Mouse (Mus musculus) frontal cortex, adult (tissue): ENCODE measurements around the gene Pdk2.
"Not testable (repeated sequence)": the region's sequence is repeated elsewhere in the genome, so short reads cannot be mapped to it uniquely, and the experiment has no call there.

Source experiments
- ATAC-seq: cut with Nextera tagmentation; 2 replicates; pipeline ENCODE4 v1.9.2; 2017; ENCODE audit warnings: mild to moderate bottlenecking, moderate library complexity, mixed read lengths; ENCODE audit not compliant: low TSS enrichment

Gene Pdk2

GRCm38 (mm10) chr11:95027850-95028470 lies 13.2 kb downstream of the Pdk2 start:
- no peak for ATAC-seq

- no peak for ATAC-seq
Measured at GRCm38 (mm10) chr11:95026849-95027248, 14.3 kb downstream of the Pdk2 start.

- no peak for ATAC-seq
Measured at GRCm38 (mm10) chr11:95026090-95026542, 15.0 kb downstream of the Pdk2 start.

- no peak for ATAC-seq
Measured at GRCm38 (mm10) chr11:95025227-95026012, 15.7 kb downstream of the Pdk2 start.

DNA sequence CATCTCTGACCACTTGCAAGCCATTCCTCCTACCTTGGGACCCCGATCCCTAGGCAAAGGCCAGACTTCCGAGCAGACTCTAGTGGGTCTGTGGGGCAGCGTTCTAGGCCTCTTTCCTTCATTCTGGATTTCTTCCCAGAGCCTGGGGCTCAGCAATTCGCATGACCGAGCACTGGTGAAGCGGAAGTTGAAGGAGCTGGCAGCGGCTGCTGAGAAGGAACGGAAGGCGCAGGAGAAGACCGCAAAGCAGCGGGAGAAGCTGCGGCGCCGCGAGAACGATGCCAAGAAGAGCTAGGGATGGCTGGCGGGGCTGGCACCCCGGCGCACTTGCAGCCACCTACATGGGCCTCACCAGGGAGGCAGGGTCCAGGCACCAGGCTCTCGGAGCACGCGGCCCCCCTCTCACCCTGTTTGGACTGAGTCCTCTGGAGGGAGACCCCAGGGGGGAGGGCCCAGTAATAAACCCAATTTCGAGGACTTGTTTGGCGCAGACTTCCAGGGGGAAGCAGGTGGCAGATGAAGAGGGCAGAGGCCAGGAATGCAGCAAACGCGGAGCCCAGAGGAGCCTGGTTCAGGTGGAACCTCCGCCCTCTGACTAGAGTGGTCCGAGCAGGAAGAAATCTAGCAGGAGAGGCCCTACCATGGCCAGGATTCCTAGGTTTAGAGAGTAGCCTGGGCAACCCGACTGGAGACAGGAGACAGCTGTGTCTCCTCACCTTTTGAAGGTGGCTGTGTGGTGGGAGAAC lies 16.5 kb downstream of the Pdk2 start:
- ATAC-seq: peak; percentile 36; the same call in 1 of the 2 replicates

DNA sequence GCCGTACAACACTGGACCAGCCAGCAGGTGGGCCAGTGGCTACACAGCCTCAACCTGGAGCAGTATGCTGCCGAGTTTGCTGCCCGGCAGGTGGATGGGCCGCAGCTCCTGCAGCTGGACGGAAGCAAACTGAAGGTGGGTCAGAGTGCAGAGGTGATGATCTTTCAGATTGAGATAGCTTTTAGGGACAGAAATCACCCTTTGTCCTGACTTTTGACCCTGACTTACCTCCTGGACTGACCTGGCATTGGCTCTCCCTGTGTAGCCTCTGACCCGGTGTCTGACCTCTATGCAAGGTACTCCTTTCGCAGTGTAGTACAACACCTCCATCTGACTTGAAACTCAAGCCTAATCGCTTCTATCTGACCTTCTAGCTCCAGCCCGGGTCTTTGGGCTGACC lies 17.7 kb downstream of the Pdk2 start:
- ATAC-seq: no peak

DNA sequence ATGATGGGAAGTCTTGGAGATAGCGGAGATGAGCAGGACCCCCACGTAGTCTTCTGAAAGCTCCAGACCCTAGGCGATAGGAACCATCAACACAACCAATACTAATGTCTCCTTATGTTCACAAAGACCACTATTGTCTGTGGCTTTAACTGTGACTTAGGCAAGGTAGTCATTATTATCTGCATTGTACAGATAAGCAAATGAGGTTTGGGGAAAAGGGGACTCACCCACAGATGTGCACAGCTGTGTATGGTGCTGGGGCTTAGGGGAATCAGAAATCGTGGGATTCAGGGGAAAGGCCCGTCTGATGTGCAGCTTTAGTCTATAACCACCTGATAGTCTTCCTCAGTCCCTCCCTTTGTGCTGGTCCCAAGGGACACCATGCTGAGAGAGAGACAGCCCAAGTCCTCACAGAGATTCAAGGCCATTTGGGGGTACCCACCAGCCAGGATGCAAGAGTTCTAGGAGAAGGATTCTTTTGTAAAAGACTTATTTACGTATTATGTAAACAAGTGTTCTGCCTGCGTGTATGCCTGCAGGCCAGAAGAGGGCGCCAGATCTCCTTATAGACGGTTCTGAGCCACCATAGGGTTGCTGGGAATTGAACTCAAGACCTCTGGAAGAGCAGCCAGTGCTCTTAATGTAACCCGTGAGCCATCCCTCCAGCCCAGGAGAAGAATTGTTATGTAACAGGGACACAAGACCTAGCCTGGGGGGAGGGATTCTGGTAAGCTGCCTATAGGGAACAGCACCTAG lies 18.7 kb downstream of the Pdk2 start:
- ATAC-seq: no peak

GRCm38 (mm10) chr11:95015484-95015883 lies 25.7 kb downstream of the Pdk2 start:
- no peak for ATAC-seq

GRCm38 (mm10) chr11:95012487-95012886 lies 28.7 kb downstream of the Pdk2 start:
- ATAC-seq: no peak

GRCm38 (mm10) chr11:95012075-95012474 lies 29.1 kb downstream of the Pdk2 start:
- no peak for ATAC-seq

DNA sequence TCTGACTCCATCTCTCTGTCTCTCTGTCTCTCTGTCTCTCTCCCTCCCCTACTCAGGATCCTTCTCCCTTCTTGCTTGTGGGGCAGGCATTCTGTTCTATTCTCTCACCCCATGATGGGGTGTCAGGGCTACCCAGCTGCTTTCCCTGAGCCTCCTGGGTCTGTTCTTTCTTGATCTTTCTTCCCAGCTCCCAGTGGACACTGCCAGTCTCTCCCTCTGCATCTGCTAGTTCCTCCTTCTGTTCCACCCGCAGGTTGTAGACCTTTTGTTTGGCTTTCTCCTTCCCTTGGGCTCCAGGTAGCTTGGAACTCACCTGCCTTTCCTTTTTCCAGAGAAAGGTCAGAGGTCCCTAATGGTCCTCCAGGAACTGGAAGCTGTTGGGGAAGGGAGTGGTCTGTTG lies 29.7 kb downstream of the Pdk2 start:
- no peak for ATAC-seq

GRCm38 (mm10) chr11:95010841-95011403 lies 30.2 kb downstream of the Pdk2 start:
- ATAC-seq: not testable (repeated sequence)

DNA sequence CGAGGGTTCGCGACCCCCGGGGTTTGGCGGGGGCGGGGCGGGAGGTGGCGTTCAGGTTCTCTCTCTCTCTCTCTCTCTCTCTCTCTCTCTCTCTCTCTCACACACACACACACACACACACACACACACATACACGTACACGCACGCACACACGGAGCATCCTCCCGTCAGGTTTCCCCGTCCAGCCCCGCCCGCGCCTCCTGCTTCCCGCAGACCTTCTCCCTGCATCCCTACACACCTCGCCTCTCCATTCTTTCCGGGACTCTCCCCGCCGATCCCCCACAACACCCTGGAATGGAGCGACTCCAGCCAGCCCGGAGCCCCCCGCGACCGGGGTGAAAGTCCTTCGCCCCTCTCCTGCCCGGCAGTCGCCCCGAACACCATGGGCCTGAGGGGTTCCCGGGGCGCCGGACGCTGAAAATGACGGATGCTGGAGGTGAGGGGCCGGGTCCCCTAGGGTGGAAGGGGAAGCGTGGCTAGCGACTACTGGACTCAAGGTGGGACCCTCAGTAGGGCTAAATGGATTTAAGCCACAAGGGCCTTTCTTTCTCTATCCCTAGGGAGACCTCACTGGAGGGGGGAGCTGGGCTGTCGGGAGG lies 30.9 kb downstream of the Pdk2 start:
- ATAC-seq: 0 out of 2 replicates have a peak, but pooled peaks have one; percentile 24

GRCm38 (mm10) chr11:95009629-95010014 lies 31.5 kb downstream of the Pdk2 start, which contains the start of gene Samd14:
Samd14 (plus strand) TSS chr11:95009879.
- ATAC-seq: 0 out of 2 replicates have a peak, but pooled peaks have one; percentile 22

DNA sequence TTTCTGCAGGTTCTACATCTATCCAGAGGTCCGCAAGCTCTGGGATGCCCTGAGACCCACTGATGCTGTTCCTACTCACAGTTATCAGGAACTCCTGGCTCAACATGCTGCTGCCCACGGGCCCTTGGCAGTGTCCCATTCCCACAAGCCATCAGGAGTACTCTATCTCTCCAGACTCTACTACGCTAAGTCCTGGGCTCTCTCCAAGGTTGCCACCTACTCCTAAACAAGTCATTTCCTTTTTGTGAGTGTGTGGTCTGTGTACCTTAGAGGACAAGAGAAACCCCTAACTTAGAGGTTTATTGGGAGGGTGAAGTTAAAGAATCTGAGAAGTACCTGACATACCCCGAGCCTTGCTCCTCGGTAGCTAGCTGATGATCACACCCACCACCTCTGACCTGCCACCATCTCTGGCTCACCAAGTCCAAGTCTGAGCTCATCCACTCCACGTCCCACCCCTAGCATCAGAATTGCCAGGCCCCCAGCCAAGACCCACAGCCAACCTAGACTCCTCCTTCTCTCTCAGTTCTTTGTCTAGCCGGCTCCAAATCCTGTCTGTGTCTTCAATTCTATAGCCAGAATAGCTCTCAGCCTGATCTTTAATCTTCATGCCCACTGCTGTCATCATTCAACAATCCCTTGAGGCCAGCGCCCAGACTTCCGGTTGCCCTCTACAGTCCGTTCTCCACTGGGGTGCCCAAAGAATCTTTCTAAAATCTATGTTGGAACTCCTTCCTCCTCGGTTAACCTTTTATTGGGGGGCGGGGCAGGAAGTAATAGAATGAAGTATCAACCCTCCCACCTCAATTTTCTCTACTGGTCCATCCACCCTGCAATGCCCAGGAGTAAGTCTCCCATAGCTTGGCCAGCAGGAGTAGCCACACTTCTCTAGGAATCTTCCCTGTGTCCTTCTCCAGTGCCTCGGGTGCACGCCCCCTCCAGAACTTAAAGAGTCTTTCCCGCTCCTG lies 32.2 kb downstream of the Pdk2 start:
- ATAC-seq: no peak

- no peak for ATAC-seq
Measured at GRCm38 (mm10) chr11:95007418-95007817, 33.7 kb downstream of the Pdk2 start.

DNA sequence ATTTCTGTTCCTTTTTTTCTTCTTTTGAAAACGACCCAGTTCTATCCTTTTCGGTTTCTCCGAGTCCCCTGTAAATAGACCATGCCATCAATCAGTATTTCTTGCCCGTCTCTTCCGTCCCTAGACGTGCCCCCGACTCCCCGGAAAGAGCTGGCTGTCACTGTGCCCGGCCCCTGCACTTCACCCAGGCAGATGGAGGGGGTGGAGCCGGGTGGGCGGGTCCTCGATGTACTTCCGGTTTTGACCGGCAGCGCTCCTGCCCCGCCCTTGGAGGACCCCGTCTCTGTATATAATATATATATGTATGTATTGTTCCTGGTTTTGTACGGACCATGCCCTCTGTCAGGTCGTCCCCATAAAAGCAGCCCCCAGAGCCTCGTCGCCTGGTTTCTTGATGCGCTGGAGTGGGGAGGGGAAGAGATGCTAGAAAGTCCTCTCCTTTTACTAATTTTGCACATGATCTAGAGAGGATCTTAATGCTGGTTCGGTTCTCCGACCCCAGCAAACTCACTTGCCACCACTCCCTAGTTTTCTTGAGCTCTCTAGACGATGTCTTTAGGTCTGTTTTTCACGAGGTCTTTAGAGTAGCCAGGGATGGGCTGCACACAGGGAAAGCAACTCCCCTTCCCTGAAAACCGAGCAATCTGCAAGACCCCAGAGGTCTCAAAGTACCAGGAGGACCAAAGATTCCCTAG lies 34.5 kb downstream of the Pdk2 start:
- ATAC-seq: 0 out of 2 replicates have a peak, but pooled peaks have one; percentile 17

DNA sequence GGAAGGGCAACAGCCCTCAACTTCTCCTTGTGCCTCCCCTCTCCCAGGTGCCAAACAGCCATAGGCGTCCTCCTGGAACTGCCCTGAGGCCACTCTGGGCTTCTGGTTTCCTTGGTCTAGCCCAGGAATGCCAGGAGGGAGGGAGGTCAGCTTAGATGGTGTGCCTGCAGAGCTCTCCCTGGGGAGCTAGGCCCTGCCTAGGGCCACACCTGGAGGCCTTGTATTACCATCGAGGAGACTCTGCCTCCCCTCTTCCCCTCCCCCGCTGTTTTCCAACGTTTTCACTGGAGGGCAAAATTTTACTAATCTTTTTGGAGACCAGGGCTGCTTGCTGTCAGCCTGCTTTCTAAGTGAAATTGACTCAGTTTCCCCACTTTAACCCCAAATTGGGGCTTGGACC lies 35.1 kb downstream of the Pdk2 start:
- ATAC-seq: no peak

- ATAC-seq: no peak
Measured at GRCm38 (mm10) chr11:95004937-95005198, 36.3 kb downstream of the Pdk2 start.
